ENCODE assay signal across 10 mouse cellular contexts in the genomic region with DNA sequence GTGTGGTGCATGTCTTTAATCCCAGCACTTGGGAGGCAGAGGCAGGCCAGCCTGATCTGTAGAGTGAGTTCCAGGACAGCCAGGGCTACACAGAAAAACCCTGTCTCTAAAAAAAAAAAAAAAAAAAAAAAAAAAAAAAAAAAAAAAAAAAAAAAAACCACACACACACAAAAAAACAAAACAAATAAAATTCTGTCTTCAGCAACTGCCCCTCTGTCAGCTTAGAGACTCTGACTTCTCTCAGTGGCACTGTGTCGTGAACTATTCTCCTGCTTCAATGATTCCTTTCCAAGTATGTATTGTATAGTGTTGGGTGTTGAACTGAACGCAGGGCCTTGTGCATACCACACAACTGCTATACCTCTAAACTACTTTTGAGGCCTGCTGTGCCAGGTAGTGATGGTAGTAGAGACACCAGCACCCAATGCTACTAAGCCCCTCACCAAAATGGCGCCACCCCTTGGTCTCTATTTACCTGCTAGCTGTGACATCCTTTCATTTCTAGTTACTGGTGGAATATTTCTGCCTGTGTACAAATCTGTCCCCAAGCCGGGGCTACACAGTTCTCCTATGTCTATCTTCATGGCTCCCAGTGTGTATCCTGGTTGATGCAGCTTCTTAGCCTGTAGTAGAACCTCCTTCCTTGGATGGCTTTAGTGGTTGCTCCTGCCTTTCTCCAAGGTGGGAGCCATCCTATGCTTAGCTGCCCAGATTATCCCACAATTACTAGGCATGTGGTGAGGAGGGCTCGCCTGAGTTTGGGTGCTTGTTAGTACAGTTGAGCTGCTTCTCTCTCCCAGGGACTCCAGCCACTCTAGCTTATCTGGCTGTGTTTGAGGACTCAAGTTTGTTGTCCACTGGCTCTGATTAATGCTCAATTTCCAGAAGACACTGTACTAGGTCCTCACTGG. TPM values are rescaled to one million over a fixed set of nuclear protein-coding genes. Genes with fewer than 3 reads are reported as not detected.
DNase-seq lines count a peak whose midpoint lies in the region; ATAC-seq and TF ChIP-seq lines count a peak whose summit lies in the region.
"Had no signal": no experiment of that assay in that cellular context is flagged by ENCODE, and none has a peak within 500 bp of the region (broad histone marks: within the 10 kb centered on the region; RNA-seq: fewer than 3 reads in every experiment).

No protein-coding gene starts in this region.

- H3K4me1 ChIP-seq in heart, embryonic 11.5 days (ENCODE audit: control insufficient read depth, insufficient read depth, low read length): peaks cover 13% of the 10 kb centered on the region
- peaks cover 3% of the 10 kb centered on the region for H3K4me1 ChIP-seq in cortical plate, adult 2 months (ENCODE audit: control insufficient read depth, insufficient read depth, low read length)
- peaks cover 2% of the 10 kb centered on the region; the same call in 1 of the 2 replicates for H3K4me1 ChIP-seq in neural tube, embryonic 11.5 days (ENCODE audit: control insufficient read depth, insufficient read depth, low read length)

- no peaks in the 10 kb centered on the region for H3K27me3 ChIP-seq in heart, embryonic 11.5 days (ENCODE audit: control insufficient read depth, insufficient read depth, low read length)
- no peaks in the 10 kb centered on the region for H3K27me3 ChIP-seq in neural tube, embryonic 11.5 days (ENCODE audit: control insufficient read depth, insufficient read depth, low read length)

- TF ChIP-seq CTCF in cortical plate, adult 2 months (IDR thresholded peaks at IDR 0.05; ENCODE audit: extremely low read depth, insufficient read depth, low read length): no peak

- peak overlapping the region; percentile 27; the same call in 1 of the 2 replicates for H3K4me2 ChIP-seq in heart, embryonic 11.5 days
- no peak overlapping the region; the same call in 1 of the 2 replicates for H3K4me2 ChIP-seq in neural tube, embryonic 11.5 days (ENCODE audit: low read depth)

- 0 out of 2 replicates have a peak, but pooled peaks have one; percentile 17 for TF ChIP-seq POLR2A in cortical plate, adult 2 months (IDR thresholded peaks at IDR 0.05; ENCODE audit: extremely low read depth, insufficient read depth, low read length)

- intact Hi-C loops in heart, postnatal 10 days (cut with DNase I): no loop called here

- ATAC-seq in heart, embryonic 11.5 days (replicated peaks; ENCODE audit: insufficient number of reproducible peaks, low FRiP score, low TSS enrichment): no peak
- no peak for ATAC-seq in neural tube, embryonic 11.5 days (ENCODE audit: insufficient read depth, low FRiP score, low TSS enrichment)
- no peak for ATAC-seq in erythroid progenitor cell, adult 5-6 weeks (replicated peaks; ENCODE audit: low FRiP score, poor library complexity, severe bottlenecking)

- H3K27ac ChIP-seq in heart, embryonic 11.5 days (ENCODE audit: low read depth, low read length): peak overlapping the region; percentile 50
- H3K27ac ChIP-seq in cortical plate, adult 2 months (ENCODE audit: insufficient read depth, low read length): no peak overlapping the region
- H3K27ac ChIP-seq in neural tube, embryonic 11.5 days (ENCODE audit: low read depth, low read length): no peak overlapping the region

- no peak for DNase-seq in heart, postnatal 10 days
- DNase-seq in induced T-regulatory cell, adult 2 months (ENCODE audit: low read depth): peak; percentile 56
- DNase-seq in neural tube, embryonic 11.5 days (ENCODE audit: low spot score): peak; percentile 15
- DNase-seq in left cerebral cortex, adult 18-20 months (ENCODE audit: low spot score in 2 of 2): no peak
- no peak for DNase-seq in layer of hippocampus, adult 9-11 months
- DNase-seq: gastrocnemius, postnatal 14 days; spleen, adult 18-20 months had no signal

- WGBS in heart, embryonic 11.5 days (ENCODE audit: insufficient replicate concordance): 86% methylated on average over 5 of the region's 5 CpGs
- 88% methylated on average over 5 of the region's 5 CpGs for WGBS in neural tube, embryonic 11.5 days

- no peaks in the 10 kb centered on the region for H3K36me3 ChIP-seq in heart, embryonic 11.5 days (ENCODE audit: control insufficient read depth, insufficient read depth, low read length)
- no peaks in the 10 kb centered on the region for H3K36me3 ChIP-seq in neural tube, embryonic 11.5 days (ENCODE audit: control insufficient read depth, insufficient read depth, low read length)

- peak overlapping the region; percentile 1; the same call in 1 of the 2 replicates for H3K9ac ChIP-seq in heart, embryonic 11.5 days (ENCODE audit: low read depth, low read length)
- no peak overlapping the region for H3K9ac ChIP-seq in neural tube, embryonic 11.5 days (ENCODE audit: low read length)

- H3K4me3 ChIP-seq in heart, embryonic 11.5 days (ENCODE audit: low read depth, low read length): no peak overlapping the region
- no peak overlapping the region; the same call in 1 of the 2 replicates for H3K4me3 ChIP-seq in cortical plate, adult 2 months (ENCODE audit: insufficient read depth, low read length)
- no peak overlapping the region for H3K4me3 ChIP-seq in neural tube, embryonic 11.5 days (ENCODE audit: low read depth, low read length)

- H3K9me3 ChIP-seq in heart, embryonic 11.5 days (replicated peaks; ENCODE audit: control insufficient read depth, low read length): no peaks in the 10 kb centered on the region
- H3K9me3 ChIP-seq in neural tube, embryonic 11.5 days (ENCODE audit: control insufficient read depth, low read length): no peaks in the 10 kb centered on the region

RNA-seq across cellular contexts. Expression of a gene that starts 3.9 kb away (rescaled TPM):
- polyA plus RNA-seq in heart, embryonic 11.5 days (2014; fragmentation: Nextera tagmentation; extraction: Ambion mirVana): 312 and 348 TPM in 2 replicates
- 100 to 1,000 TPM; 205 to 210 TPM for total RNA-seq in heart, postnatal 10 days (2021)
- 158 and 165 TPM in 2 replicates for polyA plus RNA-seq in cortical plate, adult 2 months (2012; rRNA removed)
- polyA plus RNA-seq in neural tube, embryonic 11.5 days (2014; fragmentation: Nextera tagmentation; extraction: Ambion mirVana): 518 and 536 TPM in 2 replicates
- total RNA-seq in left cerebral cortex, adult 18-20 months (2021): 100 to 1,000 TPM; 188 to 189 TPM
- 145 and 147 TPM in 2 replicates for total RNA-seq in erythroid progenitor cell, adult 5-6 weeks (2015; ENCODE audit: low replicate concordance)
- 58.4 and 67.4 TPM in 2 replicates for total RNA-seq in erythroid progenitor cell, adult 5-6 weeks (2017; ENCODE audit: low replicate concordance)

Comparison
In these comparisons a context has a peak if more than half of its experiments do, and no peak if none do; other contexts are left out.
1. DNase-seq: peak in induced T-regulatory cell, adult 2 months (single experiment) and neural tube, embryonic 11.5 days (single experiment); none in heart, postnatal 10 days (0 of 2), left cerebral cortex, adult 18-20 months (0 of 2) and layer of hippocampus, adult 9-11 months (single experiment).